Mouse (Mus musculus): ENCODE data around the gene Mical2. TPM values are rescaled to one million over a fixed set of nuclear protein-coding genes. Genes with fewer than 3 reads are reported as not detected.

Gene Mical2
- 4.8 TPM in 2 replicates for polyA plus RNA-seq (2012; rRNA removed)

DNA sequence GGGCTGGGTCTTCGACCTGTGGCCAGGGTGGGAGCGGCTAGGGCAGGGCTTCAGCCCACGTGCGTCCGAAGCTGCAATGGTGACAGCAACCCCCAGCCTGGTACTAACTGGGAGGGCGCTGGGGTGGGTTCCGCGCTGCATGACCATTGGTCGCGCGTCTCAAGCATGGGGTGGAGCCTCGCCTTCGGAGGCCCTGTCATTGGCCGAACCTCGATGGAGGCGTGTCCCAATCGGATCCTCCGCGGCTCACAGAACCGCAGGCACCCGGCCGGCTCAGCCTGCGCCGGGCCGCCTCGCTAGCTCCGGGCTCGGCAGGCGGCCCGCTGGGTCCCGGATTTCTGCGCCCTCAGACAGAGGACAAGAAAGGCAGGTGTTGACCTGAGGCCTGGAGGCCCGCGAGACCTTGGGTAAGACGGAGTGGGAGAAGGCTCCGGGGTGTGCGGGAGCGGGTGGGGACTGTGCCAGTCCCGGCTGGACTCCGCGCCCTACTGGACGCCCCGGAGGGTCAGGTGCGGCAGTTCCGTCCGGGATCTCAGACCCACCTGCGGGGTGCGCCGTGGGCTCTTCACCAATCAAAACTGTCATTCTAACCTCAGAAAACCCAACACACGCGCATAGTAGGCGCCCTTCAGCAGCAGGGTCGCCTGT lies at the start of gene Mical2:
Gene Mical2 (plus strand): TSS at position 242 of the 648 bp plus-strand sequence.
- no peak for TF ChIP-seq CTCF (IDR thresholded peaks at IDR 0.05; ENCODE audit: borderline replicate concordance, extremely low read depth, insufficient read depth, insufficient read length)
- TF ChIP-seq POLR2A (IDR thresholded peaks at IDR 0.05; ENCODE audit: borderline replicate concordance, extremely low read depth, insufficient read depth, insufficient read length, poor library complexity, severe bottlenecking), result 0 out of 2 replicates have a peak, but pooled peaks have one; percentile 28

GRCm38 (mm10) chr7:112176627-112177026 lies 49.0 kb upstream of the Mical2 start:
- no peak for TF ChIP-seq CTCF (IDR thresholded peaks at IDR 0.05; ENCODE audit: borderline replicate concordance, extremely low read depth, insufficient read depth, insufficient read length)
- no peak for TF ChIP-seq POLR2A (IDR thresholded peaks at IDR 0.05; ENCODE audit: borderline replicate concordance, extremely low read depth, insufficient read depth, insufficient read length, poor library complexity, severe bottlenecking)
- no peak for DNase-seq (ENCODE audit: low read depth)

More for the DNA sequence above, at the start of gene Mical2:
- DNase-seq (ENCODE audit: low read depth), result peak; percentile 96

- peak; percentile 95 for DNase-seq (ENCODE audit: low read depth)
- TF ChIP-seq CTCF (IDR thresholded peaks at IDR 0.05; ENCODE audit: borderline replicate concordance, extremely low read depth, insufficient read depth, insufficient read length) (peak; percentile 98), POLR2A (IDR thresholded peaks at IDR 0.05; ENCODE audit: borderline replicate concordance, extremely low read depth, insufficient read depth, insufficient read length, poor library complexity, severe bottlenecking) (no peak)
Observed at GRCm38 (mm10) chr7:112180235-112180705, 45.4 kb upstream of the Mical2 start.

DNA sequence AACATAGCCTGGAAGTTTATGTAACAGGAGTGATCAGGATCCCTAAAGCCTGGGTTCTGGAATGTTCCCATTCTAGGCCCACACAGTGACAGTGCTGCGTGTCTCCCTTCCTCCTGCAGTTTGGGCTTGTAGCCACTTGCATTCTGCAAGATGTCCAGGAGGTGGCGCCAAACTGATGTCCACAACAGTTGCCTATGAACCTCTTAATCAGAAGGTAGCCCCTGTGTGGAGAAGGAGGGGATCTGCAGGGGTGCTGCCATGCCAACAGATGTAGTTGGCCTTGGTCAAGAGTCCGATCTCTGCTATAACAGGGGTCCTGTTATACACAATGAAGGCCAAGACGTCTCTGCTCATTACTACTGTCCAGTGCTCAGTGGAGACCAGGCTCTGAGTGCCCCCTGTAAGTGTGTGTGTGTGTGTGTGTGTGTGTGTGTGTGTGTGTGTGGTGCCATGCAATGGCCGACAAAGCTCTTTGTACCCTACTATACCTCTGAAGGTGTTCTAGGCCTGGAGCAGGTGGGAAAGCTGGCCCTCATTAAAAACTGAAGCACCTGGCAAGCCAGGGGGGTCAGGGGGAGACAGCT lies 42.3 kb upstream of the Mical2 start:
- peak; percentile 98 for TF ChIP-seq CTCF (IDR thresholded peaks at IDR 0.05; ENCODE audit: borderline replicate concordance, extremely low read depth, insufficient read depth, insufficient read length)
- TF ChIP-seq POLR2A (IDR thresholded peaks at IDR 0.05; ENCODE audit: borderline replicate concordance, extremely low read depth, insufficient read depth, insufficient read length, poor library complexity, severe bottlenecking), result no peak
- peak; percentile 91 for DNase-seq (ENCODE audit: low read depth)

GRCm38 (mm10) chr7:112184519-112185225 lies 41.0 kb upstream of the Mical2 start:
- no peak for DNase-seq (ENCODE audit: low read depth)
- TF ChIP-seq CTCF (IDR thresholded peaks at IDR 0.05; ENCODE audit: borderline replicate concordance, extremely low read depth, insufficient read depth, insufficient read length), result no peak
- no peak for TF ChIP-seq POLR2A (IDR thresholded peaks at IDR 0.05; ENCODE audit: borderline replicate concordance, extremely low read depth, insufficient read depth, insufficient read length, poor library complexity, severe bottlenecking)

GRCm38 (mm10) chr7:112185226-112185745 lies 40.4 kb upstream of the Mical2 start:
- DNase-seq (ENCODE audit: low read depth), result no peak
- TF ChIP-seq POLR2A (IDR thresholded peaks at IDR 0.05; ENCODE audit: borderline replicate concordance, extremely low read depth, insufficient read depth, insufficient read length, poor library complexity, severe bottlenecking) (no peak), CTCF (IDR thresholded peaks at IDR 0.05; ENCODE audit: borderline replicate concordance, extremely low read depth, insufficient read depth, insufficient read length) (no peak)

DNA sequence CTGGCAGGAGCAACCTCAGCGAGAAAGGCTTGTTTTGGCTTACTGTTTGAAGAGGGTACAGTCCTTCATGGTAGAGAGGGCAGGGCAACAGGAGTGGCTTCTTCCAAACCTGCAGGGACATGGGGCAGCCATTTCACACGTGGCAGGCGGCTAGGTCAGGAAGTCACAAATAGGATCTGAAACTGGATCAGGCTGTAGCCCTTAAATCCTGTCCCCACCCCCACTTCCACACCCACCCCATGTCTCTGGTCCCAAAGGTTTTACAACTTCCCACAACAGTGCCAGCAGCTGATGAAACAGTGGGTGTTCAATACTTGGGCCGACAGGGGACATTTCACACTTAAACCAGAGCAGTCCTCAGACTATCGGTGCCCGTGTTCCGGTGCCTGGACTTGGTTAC lies 38.8 kb upstream of the Mical2 start:
- TF ChIP-seq POLR2A (IDR thresholded peaks at IDR 0.05; ENCODE audit: borderline replicate concordance, extremely low read depth, insufficient read depth, insufficient read length, poor library complexity, severe bottlenecking) (no peak), CTCF (IDR thresholded peaks at IDR 0.05; ENCODE audit: borderline replicate concordance, extremely low read depth, insufficient read depth, insufficient read length) (no peak)
- DNase-seq (ENCODE audit: low read depth), result no peak

DNA sequence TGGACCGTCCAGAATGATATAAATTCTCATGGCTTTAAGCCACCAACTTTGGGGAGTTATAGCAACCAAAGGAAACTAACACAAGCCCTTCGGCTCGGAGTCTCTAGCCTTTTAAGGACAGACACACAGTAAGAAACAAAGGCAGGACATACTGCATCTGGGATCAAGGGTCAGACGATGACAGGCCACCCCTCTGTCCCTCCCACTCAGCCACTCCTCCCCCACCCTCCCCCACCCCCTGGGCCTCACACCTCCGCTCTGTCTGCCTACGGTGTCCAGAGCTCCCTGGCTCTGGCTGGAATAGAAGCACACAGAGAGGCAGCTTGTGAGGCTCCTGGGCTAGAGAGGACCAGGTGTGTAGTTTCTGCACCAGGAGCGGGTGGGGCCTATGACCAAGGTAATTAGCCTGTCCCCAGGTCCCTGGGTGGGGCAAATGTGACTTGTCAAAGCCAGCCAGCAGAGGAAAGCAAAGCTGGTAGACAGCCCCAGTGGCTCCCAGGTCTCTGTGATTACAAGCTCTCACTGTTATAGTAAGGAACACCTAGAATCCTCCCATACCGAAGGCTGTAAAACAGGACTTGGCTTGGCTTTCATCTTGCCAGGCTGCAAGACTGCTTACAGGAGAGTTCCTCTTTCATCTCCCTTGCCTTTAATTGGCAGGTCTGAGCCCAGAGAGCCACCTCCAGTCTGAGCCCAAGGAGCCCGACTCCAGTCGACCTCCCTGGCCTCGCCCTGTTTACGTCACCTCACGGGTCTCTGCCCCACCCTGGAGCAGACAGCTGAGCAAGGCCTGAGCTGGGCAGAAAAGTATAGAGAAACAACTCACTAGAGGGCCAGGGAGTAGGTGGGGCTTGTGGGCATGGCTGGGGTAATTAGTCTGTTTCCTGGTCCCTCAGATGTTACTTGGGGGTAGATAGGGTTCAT lies 37.9 kb upstream of the Mical2 start:
- DNase-seq (ENCODE audit: low read depth), result no peak
- TF ChIP-seq CTCF (IDR thresholded peaks at IDR 0.05; ENCODE audit: borderline replicate concordance, extremely low read depth, insufficient read depth, insufficient read length), result no peak
- no peak for TF ChIP-seq POLR2A (IDR thresholded peaks at IDR 0.05; ENCODE audit: borderline replicate concordance, extremely low read depth, insufficient read depth, insufficient read length, poor library complexity, severe bottlenecking)

DNA sequence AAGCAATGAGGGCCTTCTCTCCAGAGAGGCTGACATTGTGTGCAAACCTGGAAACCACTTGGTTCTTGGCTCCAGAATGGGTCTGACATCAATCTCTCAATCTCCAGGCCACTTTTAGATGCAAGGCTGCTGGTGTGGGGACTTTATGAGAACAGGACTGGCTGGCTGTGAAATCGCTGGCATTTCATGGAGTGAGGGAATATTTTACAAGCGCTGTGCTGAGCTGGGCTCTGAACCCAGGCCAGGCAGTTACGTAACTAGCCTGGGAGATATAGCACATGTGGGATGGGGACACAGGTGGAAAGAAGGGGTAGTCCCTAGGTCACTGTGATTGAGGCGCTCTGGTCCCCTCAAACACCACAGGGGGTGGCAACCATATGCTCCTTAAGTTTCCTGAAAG lies 33.4 kb upstream of the Mical2 start:
- TF ChIP-seq CTCF (IDR thresholded peaks at IDR 0.05; ENCODE audit: borderline replicate concordance, extremely low read depth, insufficient read depth, insufficient read length) (no peak), POLR2A (IDR thresholded peaks at IDR 0.05; ENCODE audit: borderline replicate concordance, extremely low read depth, insufficient read depth, insufficient read length, poor library complexity, severe bottlenecking) (no peak)
- no peak for DNase-seq (ENCODE audit: low read depth)

- TF ChIP-seq POLR2A (IDR thresholded peaks at IDR 0.05; ENCODE audit: borderline replicate concordance, extremely low read depth, insufficient read depth, insufficient read length, poor library complexity, severe bottlenecking), result no peak
- TF ChIP-seq CTCF (IDR thresholded peaks at IDR 0.05; ENCODE audit: borderline replicate concordance, extremely low read depth, insufficient read depth, insufficient read length), result no peak
- no peak for DNase-seq (ENCODE audit: low read depth)
Observed at GRCm38 (mm10) chr7:112192778-112193177, 32.9 kb upstream of the Mical2 start.

Data from brain, embryonic 14.5 days (tissue).